Mouse (Mus musculus): ENCODE results near the gene Rcan3.

The Rcan3 gene

DNA sequence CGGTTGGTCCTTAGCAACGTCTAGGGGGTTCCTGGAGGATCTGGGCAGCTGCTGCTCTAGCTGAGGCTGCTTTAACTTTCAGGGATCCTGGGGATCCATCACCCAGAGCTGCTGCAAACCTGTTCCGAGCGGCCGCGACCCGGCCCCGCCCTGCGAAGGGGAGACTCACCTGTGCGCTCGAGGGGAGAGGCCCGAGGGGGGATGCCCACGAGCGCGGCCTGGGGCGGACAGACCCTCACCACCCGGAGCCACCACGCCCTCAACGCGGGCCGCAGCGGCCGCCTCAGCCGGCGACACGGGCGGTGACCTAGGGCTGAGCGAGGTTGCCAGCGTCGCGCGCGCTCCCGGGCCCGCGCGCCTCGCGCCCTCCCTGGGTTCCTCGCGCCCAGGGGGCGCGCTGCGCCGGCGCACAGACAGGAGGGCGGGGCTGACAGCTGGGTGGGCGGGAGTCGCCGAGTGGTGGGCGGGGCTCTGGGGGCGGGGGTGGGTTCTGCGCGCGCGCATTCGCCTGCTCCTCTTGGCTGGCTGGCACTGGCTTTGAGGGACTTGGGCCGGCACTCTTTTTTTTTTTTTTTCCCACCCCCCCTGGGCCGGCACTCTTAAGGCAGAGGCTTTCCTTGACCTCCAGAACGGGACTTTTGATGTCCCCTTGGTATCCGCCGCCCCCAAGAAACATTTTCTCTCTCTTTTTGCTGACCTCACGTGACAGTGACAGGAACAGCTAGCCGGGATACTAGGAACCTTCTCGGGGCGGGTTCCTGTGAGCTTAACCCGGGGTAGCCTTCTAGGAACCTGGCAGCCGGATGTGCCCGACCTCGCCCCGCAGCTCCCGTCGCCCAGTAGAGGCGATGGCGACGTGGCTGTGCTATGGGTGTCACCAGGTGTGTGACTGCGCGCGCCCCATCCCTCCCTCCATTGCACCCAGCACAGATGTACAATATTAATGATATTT lies at the start of gene Rcan3:
TSS of gene Rcan3 (minus strand) at position 411 of the 952 bp plus-strand sequence.
- in situ Hi-C loops (cut with MboI, MseI): loop anchor here (25.0 kb wide), 1 partner anchor 1929 kb away; the partner anchor contains the start of gene Cdc42

DNA sequence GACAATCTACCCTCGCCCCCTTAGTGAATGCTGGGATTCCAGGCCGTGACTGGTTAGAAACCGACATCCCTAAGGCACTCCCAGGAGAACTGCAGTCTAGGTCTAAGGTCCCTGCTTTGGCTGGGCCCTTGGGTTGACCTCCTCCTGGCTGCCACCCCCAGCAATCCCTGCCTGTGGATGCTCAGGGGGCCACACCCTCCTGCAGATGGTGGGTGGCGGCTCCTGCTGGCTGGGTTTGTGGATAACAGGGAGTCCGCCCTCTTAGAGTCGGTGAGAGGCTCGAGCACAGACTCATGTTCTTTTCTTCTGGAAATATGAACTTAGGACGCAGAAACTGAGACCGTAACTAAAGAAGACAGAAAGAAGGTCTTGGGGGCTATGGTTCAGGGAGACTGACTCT lies 46.7 kb upstream of the Rcan3 start:
- in situ Hi-C loops (cut with MboI, MseI): no loop called here

DNA sequence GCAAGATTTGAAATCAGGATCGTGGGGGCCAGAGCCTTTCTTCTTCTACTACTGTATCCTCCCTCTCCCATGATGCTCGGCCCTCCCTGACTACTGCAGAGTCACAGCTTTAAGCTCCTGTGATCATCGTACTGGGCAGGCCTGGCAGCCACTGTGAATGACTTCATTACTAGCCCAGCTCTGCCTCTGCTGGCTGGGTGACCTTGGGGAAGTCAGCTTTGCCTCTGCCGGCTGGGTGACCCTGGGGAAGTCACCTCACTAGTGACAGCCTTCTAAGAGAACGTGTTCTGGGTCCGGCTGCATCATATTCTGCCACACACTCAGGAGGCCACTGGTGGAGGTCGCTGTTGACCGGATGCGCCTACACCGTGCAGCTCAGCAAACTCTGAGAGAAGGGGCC lies 44.2 kb upstream of the Rcan3 start:
- in situ Hi-C loops (cut with MboI, MseI): no loop called here

- in situ Hi-C loops (cut with MboI, MseI): no loop called here
Observed at GRCm38 (mm10) chr4:135463406-135463805, 29.8 kb upstream of the Rcan3 start.

- in situ Hi-C loops (cut with MboI, MseI): no loop called here
Observed at GRCm38 (mm10) chr4:135453572-135453971, 19.9 kb upstream of the Rcan3 start.

- in situ Hi-C loops (cut with MboI, MseI): no loop called here
Observed at GRCm38 (mm10) chr4:135453164-135453563, 19.5 kb upstream of the Rcan3 start.

- in situ Hi-C loops (cut with MboI, MseI): no loop called here
Observed at GRCm38 (mm10) chr4:135451360-135452015, 17.8 kb upstream of the Rcan3 start.

DNA sequence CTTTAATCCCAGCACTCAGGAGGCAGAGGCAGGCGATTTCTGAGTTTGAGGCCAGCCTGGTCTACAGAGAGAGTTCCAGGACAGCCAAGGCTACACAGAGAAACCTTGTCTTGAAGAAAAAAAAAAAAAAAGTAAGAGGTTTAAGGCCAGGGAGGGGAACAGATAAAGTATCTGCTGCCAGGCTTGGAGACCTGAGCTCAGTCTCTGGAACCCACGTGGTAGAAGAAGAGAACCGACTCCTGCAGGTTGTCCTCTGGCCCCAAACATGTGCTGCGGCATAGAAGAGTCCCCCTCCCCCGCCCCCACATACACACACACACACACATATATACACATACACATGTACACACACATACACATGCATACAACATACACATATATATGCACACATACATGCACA lies 8.8 kb upstream of the Rcan3 start:
- in situ Hi-C loops (cut with MboI, MseI): loop anchor here (25.0 kb wide), 1 partner anchor 1920 kb away; the partner anchor contains the start of gene Cdc42

DNA sequence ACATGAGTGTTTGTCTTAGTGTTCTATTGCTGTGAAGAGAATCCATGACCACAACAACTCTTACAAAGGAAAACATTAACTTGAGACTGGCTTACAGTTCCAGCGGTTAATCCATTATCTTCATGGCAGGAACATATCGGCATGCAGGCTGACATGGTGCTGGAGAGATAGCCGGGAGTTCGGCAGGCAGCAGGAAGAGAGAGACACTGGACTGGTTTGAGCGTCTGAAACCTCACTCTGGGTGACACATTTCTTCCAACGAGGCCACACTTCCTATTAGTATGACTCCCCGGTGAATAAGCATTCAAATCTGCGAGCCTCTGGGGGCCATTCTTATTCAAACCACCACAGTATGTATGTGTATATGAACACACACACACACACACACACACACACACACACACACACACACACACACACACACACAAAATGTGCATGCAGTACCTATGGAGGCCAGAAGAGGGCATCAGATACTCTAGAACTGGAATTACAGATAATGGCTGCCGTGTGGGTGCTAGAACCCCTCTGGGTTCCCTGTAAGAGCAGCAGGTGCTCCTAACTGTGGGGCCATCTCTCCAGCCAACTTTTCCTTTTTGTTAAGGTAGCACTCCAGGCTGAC lies 6.4 kb upstream of the Rcan3 start:
- in situ Hi-C loops (cut with MboI, MseI): loop anchor here (25.0 kb wide), 1 partner anchor 1922 kb away; the partner anchor contains the start of gene Cdc42

DNA sequence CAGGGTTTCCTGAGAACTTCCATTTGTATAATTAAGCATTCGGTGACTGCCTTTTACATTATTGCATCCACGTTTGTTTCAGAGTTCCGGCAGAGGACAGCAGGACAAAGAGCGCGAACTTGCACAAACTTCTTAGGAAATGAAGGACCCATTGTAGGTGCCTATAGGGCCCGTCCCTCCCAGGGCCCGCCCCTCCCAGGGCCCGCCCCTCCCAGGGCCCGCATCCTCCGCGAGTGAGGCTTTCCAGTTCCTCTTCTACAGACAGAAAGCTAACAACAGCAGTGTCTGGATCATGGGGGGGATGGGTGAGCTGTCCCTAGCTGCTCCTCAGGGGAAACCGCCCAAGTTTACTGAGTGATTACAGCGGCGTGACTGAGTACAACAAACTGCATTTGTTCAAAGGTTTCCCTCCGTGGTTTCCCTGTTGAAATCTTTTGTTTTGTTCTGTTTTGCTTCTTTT lies 5.6 kb upstream of the Rcan3 start:
- in situ Hi-C loops (cut with MboI, MseI): loop anchor here (25.0 kb wide), 1 partner anchor 1923 kb away; the partner anchor contains the start of gene Cdc42

GRCm38 (mm10) chr4:135437924-135438323 lies 4.3 kb upstream of the Rcan3 start:
- in situ Hi-C loops (cut with MboI, MseI): loop anchor here (25.0 kb wide), 1 partner anchor 1924 kb away; the partner anchor contains the start of gene Cdc42

- in situ Hi-C loops (cut with MboI, MseI): loop anchor here (25.0 kb wide), 1 partner anchor 1926 kb away; the partner anchor contains the start of gene Cdc42
Observed at GRCm38 (mm10) chr4:135436291-135436690, 2.6 kb upstream of the Rcan3 start.

GRCm38 (mm10) chr4:135434395-135434789 lies 739 bp upstream of the Rcan3 start:
- in situ Hi-C loops (cut with MboI, MseI): loop anchor here (25.0 kb wide), 1 partner anchor 1928 kb away; the partner anchor contains the start of gene Cdc42

DNA sequence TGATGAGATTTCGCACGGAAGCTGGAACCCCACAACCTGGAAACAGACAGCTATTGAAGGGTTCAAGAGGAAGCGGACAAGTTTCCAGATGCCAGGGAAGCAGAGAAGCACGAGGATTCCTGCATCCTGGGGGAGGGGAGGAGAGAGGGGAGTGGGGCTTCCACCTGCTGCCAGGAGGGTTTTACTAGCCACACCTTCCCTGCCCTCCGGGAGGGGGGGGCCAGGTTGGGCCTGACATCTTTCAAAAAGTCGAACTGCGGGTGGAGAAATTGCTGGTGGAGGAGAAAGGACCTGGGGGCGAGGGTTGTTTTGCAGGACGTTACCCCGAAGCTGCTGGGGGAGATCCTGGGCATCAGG lies 589 bp downstream of the Rcan3 start:
- in situ Hi-C loops (cut with MboI, MseI): loop anchor here (25.0 kb wide), 1 partner anchor 1929 kb away; the partner anchor contains the start of gene Cdc42

DNA sequence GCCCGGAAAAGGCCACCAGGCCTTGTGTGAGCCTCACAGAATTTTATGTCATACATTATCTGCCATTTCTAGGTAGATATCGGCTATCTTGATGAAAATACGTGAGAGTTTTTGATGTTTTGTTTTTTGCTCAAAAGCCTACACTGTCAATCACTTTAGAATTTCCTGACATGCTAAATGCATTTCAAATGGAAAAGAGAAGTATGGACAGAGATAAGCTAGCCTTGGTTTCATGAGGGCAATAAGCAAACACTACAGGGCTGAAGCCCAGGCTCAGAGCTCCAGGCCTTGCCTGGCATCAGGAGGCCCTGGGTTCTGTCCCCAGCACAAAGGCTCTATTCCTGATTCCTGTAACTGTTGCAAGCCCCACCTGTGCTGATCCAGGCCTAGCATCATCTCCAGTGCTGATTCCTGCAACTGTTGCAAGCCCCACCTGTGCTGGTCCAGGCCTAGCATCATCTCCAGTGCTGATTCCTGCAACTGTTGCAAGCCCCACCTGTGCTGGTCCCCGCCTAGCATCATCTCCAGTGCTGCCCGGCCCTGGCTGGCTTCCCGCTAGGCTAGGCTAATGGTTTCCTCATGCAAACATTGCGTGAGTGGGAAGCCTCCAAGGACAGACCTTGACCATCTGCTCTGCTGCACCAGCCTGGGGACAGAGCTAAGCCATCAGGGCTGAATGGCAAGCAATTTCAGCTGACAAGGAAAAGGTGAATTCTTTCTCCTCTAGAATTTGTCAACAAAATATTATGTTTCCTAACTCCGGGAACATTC lies 3.5 kb downstream of the Rcan3 start:
- in situ Hi-C loops (cut with MboI, MseI): loop anchor here (25.0 kb wide), 1 partner anchor 1932 kb away; the partner anchor contains the start of gene Cdc42

DNA sequence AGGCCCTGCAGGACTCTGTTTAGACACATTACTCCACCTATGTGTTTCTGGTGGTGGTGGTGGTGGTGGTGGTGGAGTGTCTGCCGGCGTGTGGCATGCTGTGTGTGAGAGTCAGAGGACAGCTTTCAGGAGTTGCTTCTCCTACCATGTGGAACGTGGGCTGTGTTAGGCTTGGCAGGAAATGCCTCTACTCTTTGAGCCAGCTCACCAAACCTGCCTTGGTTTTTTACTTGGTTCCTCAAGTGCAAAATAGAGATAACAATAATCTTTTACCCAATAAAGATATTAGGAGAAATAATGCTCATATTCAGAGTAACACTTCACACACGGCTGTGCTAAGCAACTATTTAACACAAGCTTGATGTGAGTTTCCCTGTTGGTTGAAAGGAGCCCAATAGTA lies 4.3 kb downstream of the Rcan3 start:
- in situ Hi-C loops (cut with MboI, MseI): loop anchor here (25.0 kb wide), 1 partner anchor 1933 kb away; the partner anchor contains the start of gene Cdc42

DNA sequence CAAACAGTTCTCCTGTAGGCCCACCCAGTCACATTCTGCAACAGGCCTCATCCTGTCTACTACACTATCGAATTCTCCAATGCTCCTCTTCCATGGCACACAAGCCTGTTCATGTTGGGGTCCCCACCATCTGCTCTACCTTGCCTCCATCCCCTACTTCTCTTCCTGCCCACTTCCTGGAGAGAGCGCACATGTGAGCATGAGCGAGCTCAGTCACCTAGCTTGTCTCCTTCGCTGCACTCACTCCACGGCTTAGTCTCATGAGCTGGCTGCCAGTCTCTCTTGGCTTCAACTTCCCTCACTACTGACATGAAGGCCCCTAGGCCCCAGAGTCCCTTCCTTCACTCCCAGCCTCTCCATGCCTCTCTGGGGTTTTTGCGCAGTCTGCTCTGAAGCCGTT lies 7.1 kb downstream of the Rcan3 start:
- in situ Hi-C loops (cut with MboI, MseI): loop anchor here (25.0 kb wide), 1 partner anchor 1936 kb away; the partner anchor contains the start of gene Cdc42

DNA sequence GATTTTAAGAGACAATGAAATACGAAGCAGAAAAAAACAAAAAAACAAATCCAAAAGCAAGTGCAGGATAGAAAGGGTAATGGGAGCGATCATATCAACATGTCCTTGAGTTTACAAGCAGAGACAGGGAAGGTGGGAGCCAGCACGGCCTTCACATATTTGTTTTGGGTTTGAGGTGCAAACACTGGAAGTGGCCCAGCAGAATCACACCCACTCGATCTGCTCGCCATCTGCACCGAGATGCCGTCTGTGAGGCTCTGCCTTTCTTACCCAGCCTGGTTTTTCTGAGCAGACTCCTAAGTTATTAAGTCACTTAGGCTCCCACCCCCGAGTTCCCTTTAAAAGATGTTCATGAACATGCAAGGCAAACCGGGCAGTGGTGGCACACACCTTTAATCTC lies 8.0 kb downstream of the Rcan3 start:
- in situ Hi-C loops (cut with MboI, MseI): loop anchor here (25.0 kb wide), 1 partner anchor 1937 kb away; the partner anchor contains the start of gene Cdc42

DNA sequence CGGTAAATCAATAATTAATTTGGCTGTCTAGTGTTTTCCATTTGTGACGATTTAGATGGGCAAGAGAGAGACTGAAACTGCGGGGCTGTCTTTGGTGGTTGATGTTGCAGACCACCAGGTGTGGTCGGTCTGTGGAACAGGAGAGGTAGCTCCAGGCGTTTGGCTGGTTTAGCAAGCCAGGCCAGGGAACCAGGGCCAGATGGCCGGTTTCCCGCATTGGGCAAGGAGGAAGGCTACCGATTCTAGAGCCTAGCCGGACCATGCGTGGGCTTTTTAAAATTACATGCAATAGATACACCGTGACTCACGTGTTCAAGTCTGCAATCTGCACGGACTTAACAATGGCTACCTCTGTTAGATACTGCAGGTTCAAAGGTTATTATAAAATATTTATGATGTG lies 12.7 kb downstream of the Rcan3 start:
- in situ Hi-C loops (cut with MboI, MseI): no loop called here

DNA sequence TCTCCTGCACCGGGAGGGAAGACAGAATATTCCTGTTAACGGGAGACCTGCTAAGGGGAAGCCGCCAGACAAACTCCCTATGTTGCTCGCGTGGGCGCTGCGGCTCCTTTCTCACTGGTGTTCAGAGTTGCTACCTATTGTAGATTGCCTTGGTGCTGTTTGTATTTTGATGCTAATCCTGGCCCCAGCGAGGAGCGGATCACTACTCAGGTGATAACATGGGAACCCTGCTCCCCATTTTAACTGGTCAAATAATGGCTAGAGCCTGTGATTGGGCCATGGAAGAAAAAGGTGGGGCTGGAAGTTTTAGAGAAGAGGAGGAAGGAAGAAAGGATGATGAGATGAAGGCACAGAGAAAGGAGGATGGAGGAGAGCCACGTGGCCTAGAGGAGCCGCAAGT lies 13.2 kb downstream of the Rcan3 start:
- in situ Hi-C loops (cut with MboI, MseI): no loop called here

DNA sequence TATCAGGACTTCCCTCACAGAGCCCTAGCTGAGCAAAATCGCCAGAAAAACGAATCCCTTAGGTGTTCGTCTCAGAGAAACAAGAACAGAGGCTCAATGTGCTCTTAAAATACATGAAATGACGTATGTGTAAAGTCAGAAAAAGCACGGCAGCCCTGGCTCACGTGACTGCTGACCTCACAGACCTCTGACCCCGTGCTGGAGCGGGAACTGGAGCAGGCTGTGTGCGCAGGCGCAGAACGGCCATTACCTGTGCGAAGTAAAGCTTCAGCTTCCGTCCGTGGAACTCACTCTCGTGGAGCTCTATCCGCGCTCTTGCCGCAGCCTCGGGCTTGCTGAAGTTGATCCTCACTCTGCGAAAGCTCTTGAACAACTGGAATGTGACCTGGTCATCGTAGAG lies 13.7 kb downstream of the Rcan3 start:
- in situ Hi-C loops (cut with MboI, MseI): no loop called here

Data from T-helper 1 cell (primary cell).